Comparison of ENCODE assay signal across 8 mouse cellular contexts in genomic region chr10:59702207-59703032, GRCm38 (mm10). TPM values are rescaled to one million over a fixed set of nuclear protein-coding genes. Genes with fewer than 3 reads are reported as not detected.
DNase-seq lines count a peak whose midpoint lies in the region; ATAC-seq lines count a peak whose summit lies in the region.

TSS of gene Micu1 (plus strand) at chr10:59702477.

- peak; percentile 98 for ATAC-seq in hindbrain, embryonic 14.5 days (ENCODE audit: low FRiP score)

- peak within 1 kb of the TSS; percentile 64 for H3K4me3 ChIP-seq in hindbrain, embryonic 14.5 days (replicated peaks; ENCODE audit: low read length)

- DNase-seq in R1 (ENCODE audit: low read depth, low spot score), result peak; percentile 99
- peak; percentile 94 to 97 for DNase-seq in cerebellum, postnatal 25 days
- DNase-seq in frontal cortex, postnatal 25 days (ENCODE audit: low spot score in 2 of 2), result peak; percentile 89 to 94
- peak; percentile 91 for DNase-seq in hindbrain, embryonic 14.5 days (ENCODE audit: low spot score)
- DNase-seq in layer of hippocampus, postnatal 36 days, result peak; percentile 95 to 97
- peak; percentile 97 for DNase-seq in lung, postnatal 36 days
- peak; percentile 98 for DNase-seq in retina, postnatal 1 day
- peak; percentile 94 to 95 for DNase-seq in urinary bladder, adult 18-20 months (ENCODE audit: low spot score in 2 of 2)

- no peaks in the 10 kb centered on the region for H3K36me3 ChIP-seq in hindbrain, embryonic 14.5 days (replicated peaks; ENCODE audit: control insufficient read depth, insufficient read depth)

- under 1% methylated on average over 46 of the region's 48 CpGs for WGBS in hindbrain, embryonic 14.5 days

- H3K9ac ChIP-seq in hindbrain, embryonic 14.5 days, result peak within 1 kb of the TSS; percentile 74

- no peaks in the 10 kb centered on the region for H3K27me3 ChIP-seq in hindbrain, embryonic 14.5 days (ENCODE audit: control insufficient read depth, insufficient read depth, low read length)

- peaks cover 9% of the 10 kb centered on the region for H3K4me1 ChIP-seq in hindbrain, embryonic 14.5 days (replicated peaks; ENCODE audit: control insufficient read depth, insufficient read depth, low read length)

- peak within 1 kb of the TSS; percentile 77 for H3K4me2 ChIP-seq in hindbrain, embryonic 14.5 days (replicated peaks)

- peak within 1 kb of the TSS; percentile 47 for H3K27ac ChIP-seq in hindbrain, embryonic 14.5 days

- H3K9me3 ChIP-seq in hindbrain, embryonic 14.5 days (ENCODE audit: control insufficient read depth, low read length), result no peaks in the 10 kb centered on the region

RNA-seq across cellular contexts. Expression of gene Micu1, which starts in this region (rescaled TPM):
- polyA plus RNA-seq in hindbrain, embryonic 14.5 days (2014; fragmentation: Nextera tagmentation; extraction: Ambion mirVana), result 74.9 and 75.2 TPM in 2 replicates
- total RNA-seq in layer of hippocampus, postnatal 36 days (2021), result 100 to 1,000 TPM in 1 of 2 experiments, 10 to 100 TPM in 1; 98.3 to 109 TPM

Comparison
In these comparisons a context has a peak if more than half of its experiments do, and no peak if none do; other contexts are left out.
1. Peak in every context shown above with its lines: DNase-seq, ATAC-seq, H3K4me3 ChIP-seq and H3K27ac ChIP-seq.